Mouse (Mus musculus) stomach, adult 2 months (tissue): ENCODE data around the gene Gnb4. TPM values are rescaled to one million over a fixed set of nuclear protein-coding genes. Genes with fewer than 3 reads are reported as not detected.

Source experiments
- polyA plus RNA-seq: library from polyadenylated mRNA; depleted of rRNA; stranded (reverse); fragments of >200 nt; gene quantifications from 2 replicates; pipeline ENCODE4 v1.2.3, GENCODE M21; 2012; rRNA removed

Gnb4 gene
- 3.9 and 4.1 TPM in 2 replicates for polyA plus RNA-seq

GRCm38 (mm10) chr3:32616331-32617052, at the start of gene Gnb4:
TSS of gene Gnb4 (minus strand) at chr3:32616585.

Other genes with a start within 250 kb of the Gnb4 start
- 0.39 and 0.48 TPM in 2 replicates for gene Pik3ca, start 218.9 kb downstream of the Gnb4 start, polyA plus RNA-seq
- not detected in 2 replicates for gene Kcnmb3, start 124.4 kb downstream of the Gnb4 start, polyA plus RNA-seq
- 6.2 and 7.1 TPM in 2 replicates for gene Zfp639, start 106.3 kb downstream of the Gnb4 start, polyA plus RNA-seq
- gene Mfn1, start 87.1 kb downstream of the Gnb4 start, polyA plus RNA-seq, result 2.6 and 3.1 TPM in 2 replicates
- gene Actl6a, start 89.7 kb upstream of the Gnb4 start, polyA plus RNA-seq, result 3.4 and 3.8 TPM in 2 replicates
- 177 and 230 TPM in 2 replicates for gene Ndufb5, start 120.4 kb upstream of the Gnb4 start, polyA plus RNA-seq
- 0.18 and 0.43 TPM in 2 replicates for gene Mrpl47, start 121.0 kb upstream of the Gnb4 start, polyA plus RNA-seq
- gene Usp13, start 201.0 kb upstream of the Gnb4 start, polyA plus RNA-seq, result 0.88 and 2.0 TPM in 2 replicates